Mouse (Mus musculus) heart, adult 9 months (tissue): ENCODE results near the gene Esyt1.
A peak's percentile ranks its signal among the peaks of the same experiment; 100 is the strongest.
"Not testable (repeated sequence)": the region's sequence is repeated elsewhere in the genome, so short reads cannot be mapped to it uniquely, and the experiment has no call there.

Source experiments
- DNase-seq, 2 experiments: peaks; one replicate each; pipeline ENCODE4 v3.0.0; 2022; ENCODE audit warnings: low spot score in 2 of 2

The Esyt1 gene

GRCm38 (mm10) chr10:128525671-128526308 is at the start of gene Esyt1:
Gene Esyt1 (minus strand): TSS chr10:128525871.
- DNase-seq = peak; percentile 98 to 99

GRCm38 (mm10) chr10:128575063-128575462 is 49.4 kb upstream of the Esyt1 start:
- no peak for DNase-seq

- DNase-seq = peak; percentile 99
These were observed 40.3 kb upstream of the Esyt1 start, which contains the start of gene Pa2g4 for GRCm38 (mm10) chr10:128565788-128566531. Gene Pa2g4 (minus strand): TSS chr10:128565987.

DNA sequence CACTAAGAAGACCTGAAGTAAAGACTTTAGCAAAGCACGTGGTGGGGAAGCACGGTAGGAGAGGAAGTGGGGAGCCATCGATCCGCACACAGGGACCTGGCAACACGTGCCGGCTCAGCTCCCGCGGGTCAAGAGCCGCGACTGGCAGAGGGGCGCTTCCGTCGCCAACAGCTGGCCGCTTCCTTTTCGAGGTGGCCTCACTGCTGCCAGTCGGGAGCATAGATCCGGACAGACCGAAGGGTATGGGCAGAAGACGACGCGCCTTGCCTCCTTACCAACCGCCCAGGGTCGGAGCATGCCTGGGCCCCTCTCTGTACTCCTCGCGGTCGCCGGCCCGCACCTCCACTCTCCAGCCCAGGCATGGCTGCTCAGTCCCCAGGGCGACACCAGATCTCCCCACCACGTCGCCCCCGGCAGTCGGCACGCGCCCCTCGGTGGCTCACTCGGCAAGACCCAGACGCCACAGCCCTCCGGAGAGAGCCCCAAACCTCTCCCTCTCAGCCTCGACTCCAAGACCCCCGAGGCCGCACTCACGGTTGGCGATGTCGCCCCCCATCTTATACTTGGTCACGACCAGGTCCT is 39.6 kb upstream of the Esyt1 start:
- DNase-seq = peak in 1 of 2 experiments; percentile 19

- no peak for DNase-seq
These were observed 37.9 kb upstream of the Esyt1 start for GRCm38 (mm10) chr10:128563544-128563943.

DNA sequence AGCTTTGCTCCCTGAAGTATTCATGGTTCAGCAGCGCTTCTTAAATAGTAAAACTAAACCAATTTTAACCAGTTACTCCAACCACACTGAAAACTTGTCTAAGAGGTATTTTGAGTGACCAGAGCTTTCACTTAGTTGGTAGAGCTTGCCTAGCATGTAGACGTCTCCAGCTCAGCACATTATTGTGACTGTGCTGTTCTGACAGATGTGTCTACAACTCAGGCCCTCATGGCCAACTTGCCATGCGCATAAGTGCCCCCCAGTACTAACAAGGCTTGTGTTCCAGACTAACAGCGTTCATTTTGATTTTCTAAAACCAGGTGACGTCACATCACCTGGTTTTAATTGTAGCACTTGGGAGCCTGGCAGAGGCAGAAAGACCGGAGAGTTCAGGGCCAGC is 31.3 kb upstream of the Esyt1 start:
- no peak for DNase-seq

DNA sequence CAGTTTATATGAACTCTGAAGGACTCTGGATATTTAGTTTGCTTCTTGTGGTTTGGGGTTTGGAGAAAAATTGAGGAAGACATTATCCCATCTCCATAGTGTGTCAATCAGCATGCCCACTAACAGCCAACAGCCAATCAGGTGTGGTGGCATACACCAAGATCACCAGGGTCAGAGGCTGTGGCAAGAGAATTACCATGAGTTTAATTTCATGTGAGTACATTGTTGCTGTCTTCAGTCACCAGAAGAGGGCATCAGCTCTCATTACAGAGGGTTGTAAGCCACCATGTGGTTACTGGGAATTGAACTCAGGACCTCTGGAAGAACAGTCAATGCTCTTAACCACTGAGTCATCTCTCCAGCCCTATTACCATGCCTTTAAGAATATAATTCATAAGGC is 30.6 kb upstream of the Esyt1 start:
- DNase-seq = no peak

GRCm38 (mm10) chr10:128555567-128555966 is 29.9 kb upstream of the Esyt1 start:
- DNase-seq = not testable (repeated sequence)

- DNase-seq = not testable (repeated sequence)
These were observed 24.6 kb upstream of the Esyt1 start for GRCm38 (mm10) chr10:128550144-128550823.

DNA sequence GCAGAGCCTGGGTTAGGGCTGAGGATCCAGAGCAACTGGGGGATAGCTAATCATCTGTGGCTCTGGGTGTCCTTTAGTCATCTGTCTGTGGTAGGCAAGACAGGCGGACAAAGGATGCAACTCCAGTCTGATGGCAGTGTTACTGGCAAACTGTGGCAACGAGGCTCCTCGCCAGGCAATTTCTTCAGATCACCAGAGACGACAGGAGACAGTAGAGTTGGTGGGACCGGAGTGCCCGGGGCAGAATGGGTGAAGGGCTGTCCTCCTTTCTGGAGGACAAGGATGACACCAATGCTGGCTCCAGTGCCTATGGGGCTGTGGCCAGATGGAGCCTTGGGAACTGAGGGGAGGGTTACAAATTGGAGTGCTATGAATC is 24.0 kb upstream of the Esyt1 start:
- DNase-seq = peak; percentile 31 to 46

- peak; percentile 96 to 97 for DNase-seq
These were observed 23.4 kb upstream of the Esyt1 start, which contains the start of gene Rpl41 for GRCm38 (mm10) chr10:128548947-128549681. Gene Rpl41 (minus strand): TSS chr10:128549305.

- DNase-seq = not testable (repeated sequence)
These were observed 22.6 kb upstream of the Esyt1 start for GRCm38 (mm10) chr10:128548051-128548791.

DNA sequence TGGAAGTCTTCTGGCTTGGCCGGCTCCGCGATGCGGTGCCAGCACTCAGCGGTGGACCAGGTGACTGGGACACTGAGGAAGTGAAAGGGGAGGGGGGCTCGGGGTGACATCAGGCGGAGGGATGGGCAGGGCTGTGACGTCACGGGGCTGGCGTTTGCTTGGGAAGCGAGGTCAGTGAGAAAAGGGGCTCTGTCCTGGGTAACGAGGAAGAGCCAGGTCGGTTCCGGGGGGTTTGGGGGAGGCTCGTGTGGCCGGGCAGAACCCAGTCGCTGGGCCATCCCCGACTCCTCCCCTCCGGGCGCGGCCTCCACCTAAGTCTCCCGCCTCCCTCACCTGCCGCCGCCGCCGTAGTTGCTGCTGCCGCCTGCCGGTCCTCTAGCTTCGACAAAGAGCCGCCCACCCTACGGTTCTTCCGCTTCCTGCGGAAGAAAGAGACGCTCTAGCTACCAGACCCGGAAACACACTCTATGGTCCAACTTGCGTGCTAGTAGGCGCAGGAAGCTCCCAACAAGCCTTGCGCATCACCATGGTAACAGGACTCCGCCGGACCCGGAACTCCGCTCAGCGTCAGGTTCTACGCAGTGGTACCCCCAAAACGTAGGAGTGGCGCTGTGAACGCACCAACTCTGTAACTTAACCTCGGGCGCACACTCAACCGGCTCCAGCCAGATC is 21.8 kb upstream of the Esyt1 start, which contains the start of gene Zc3h10:
Zc3h10 (minus strand) TSS at position 414 of the 672 bp plus-strand sequence.
- DNase-seq = peak; percentile 96 to 98

- peak in 1 of 2 experiments; percentile 13 for DNase-seq
These were observed 21.1 kb upstream of the Esyt1 start for GRCm38 (mm10) chr10:128546787-128547186.

- peak; percentile 51 to 55 for DNase-seq
These were observed 20.7 kb upstream of the Esyt1 start for GRCm38 (mm10) chr10:128546361-128546760.

DNA sequence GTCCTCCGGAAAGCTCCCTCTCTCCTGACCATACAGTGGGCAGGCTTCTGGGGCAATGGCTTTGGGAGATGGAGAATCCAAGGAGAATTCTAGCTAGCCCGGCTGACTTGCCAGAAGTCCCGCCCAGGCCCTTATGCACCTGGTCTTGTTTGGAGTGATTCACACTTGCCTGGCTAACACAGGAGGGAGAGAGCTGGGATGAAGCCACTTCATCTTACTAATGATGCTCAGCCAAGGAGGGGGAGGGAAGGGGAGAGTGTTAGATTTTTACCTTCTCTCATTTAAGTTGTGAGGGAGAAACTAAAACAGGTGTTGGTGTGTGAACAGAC is 19.9 kb upstream of the Esyt1 start:
- no peak for DNase-seq

DNA sequence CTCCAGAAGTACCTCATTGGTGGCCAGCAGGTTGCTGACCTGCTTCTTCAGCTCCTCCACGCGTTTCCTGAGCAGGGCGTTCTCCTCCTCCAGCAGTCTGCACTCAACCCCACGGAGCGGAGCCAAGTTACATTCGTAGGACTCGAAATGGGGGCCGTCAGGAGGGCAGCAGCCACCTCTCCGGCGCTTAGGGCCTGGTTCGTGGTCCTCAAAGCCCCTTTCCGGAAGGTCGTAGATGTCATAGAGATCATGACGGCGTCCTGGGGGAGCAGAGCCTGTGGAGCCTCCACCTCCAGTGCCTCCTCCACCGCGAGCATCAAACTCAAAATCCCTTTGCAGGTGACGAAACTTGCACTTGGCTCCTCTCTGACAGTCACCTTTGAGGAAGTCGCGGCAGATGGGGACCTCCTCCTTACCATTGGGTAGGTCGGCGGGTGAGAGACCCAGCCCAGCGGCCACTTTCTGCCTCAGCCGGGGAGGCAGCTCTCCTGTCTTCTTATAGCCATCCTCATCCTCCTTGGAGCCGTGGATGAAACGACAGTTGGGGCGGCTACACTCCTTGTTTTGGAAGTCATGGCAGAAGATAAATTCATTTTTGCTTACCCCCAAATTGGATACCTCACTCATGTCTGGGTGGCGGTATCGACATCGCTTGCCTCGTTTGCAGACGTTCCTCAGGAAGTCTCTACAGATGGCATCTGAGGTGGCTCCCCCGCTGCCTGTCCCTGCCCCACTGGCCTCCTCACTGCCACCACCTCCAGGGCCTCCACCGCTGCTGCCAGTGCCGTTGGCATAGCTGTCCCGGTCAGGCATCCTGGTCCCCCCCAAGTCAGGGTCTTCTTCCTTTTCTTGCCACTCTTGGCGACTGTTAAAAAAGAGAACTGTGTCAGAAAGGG is 19.3 kb upstream of the Esyt1 start:
- DNase-seq = no peak

DNA sequence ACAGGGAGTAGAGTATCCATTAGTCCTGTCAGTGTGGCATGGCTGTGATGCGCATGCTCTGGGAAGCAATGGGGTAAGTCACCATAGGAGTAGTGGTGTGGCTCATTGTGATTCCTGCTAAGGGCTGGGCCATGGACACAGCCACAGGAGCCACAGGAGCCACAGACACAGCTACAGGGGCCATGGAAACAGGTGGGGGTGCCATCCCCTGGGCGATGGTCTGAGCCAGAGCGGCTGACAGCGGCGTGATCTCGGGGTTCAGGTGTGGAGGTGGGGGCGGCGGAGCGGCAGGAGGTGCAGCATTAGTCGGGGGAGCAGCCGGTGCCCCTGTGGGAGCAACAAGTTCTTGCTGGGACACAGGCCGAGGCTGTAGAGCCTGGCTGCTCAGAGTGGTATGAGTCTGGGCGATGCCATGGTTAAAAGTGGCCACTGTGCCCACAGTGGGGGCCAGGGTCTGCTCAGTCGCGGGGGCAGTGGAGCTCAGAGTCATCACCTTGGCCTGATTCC is 18.5 kb upstream of the Esyt1 start:
- no peak for DNase-seq

GRCm38 (mm10) chr10:128543100-128543499 is 17.4 kb upstream of the Esyt1 start:
- no peak for DNase-seq
